18 mouse cellular contexts compared by ENCODE assay signal in genomic region chrX:84514650-84515366, GRCm38 (mm10).
DNase-seq lines count a peak whose midpoint lies in the region; ATAC-seq and TF ChIP-seq lines count a peak whose summit lies in the region.
"Had no signal": no experiment of that assay in that cellular context is flagged by ENCODE, and none has a peak within 500 bp of the region (broad histone marks: within the 10 kb centered on the region; RNA-seq: fewer than 3 reads in every experiment).

No protein-coding gene starts in this region.

- TF ChIP-seq EP300 in lung, postnatal 0 days (IDR thresholded peaks at IDR 0.05): peak; percentile 58

- no peak overlapping the region for H3K4me3 ChIP-seq in hindbrain, postnatal 0 days (ENCODE audit: low read length)
- no peak overlapping the region for H3K4me3 ChIP-seq in hindbrain, embryonic 10.5 days
- no peak overlapping the region for H3K4me3 ChIP-seq in forebrain, embryonic 14.5 days (ENCODE audit: low read depth, low read length)
- H3K4me3 ChIP-seq in lung, postnatal 0 days (ENCODE audit: low read depth, low read length): no peak overlapping the region
- no peak overlapping the region for H3K4me3 ChIP-seq in midbrain, embryonic 16.5 days (ENCODE audit: low read depth, low read length)
- H3K4me3 ChIP-seq: embryonic facial prominence, embryonic 13.5 days; intestine, embryonic 15.5 days; stomach, embryonic 15.5 days had no signal

- no peak overlapping the region for H3K9ac ChIP-seq in hindbrain, postnatal 0 days (replicated peaks; ENCODE audit: low read length)
- H3K9ac ChIP-seq in forebrain, embryonic 14.5 days (ENCODE audit: low read length): no peak overlapping the region
- no peak overlapping the region for H3K9ac ChIP-seq in lung, postnatal 0 days (replicated peaks; ENCODE audit: low read depth)
- H3K9ac ChIP-seq in midbrain, embryonic 16.5 days (ENCODE audit: low read depth, low read length): no peak overlapping the region
- H3K9ac ChIP-seq: embryonic facial prominence, embryonic 13.5 days; intestine, embryonic 15.5 days; liver, embryonic 14.5 days; stomach, embryonic 15.5 days had no signal

- no peak for TF ChIP-seq CTCF in hindbrain, postnatal 0 days (IDR thresholded peaks at IDR 0.05; ENCODE audit: low read depth)
- no peak for TF ChIP-seq CTCF in lung, postnatal 0 days (IDR thresholded peaks at IDR 0.05)

- H3K27ac ChIP-seq in hindbrain, postnatal 0 days: no peak overlapping the region
- H3K27ac ChIP-seq in hindbrain, embryonic 10.5 days: no peak overlapping the region
- H3K27ac ChIP-seq in forebrain, embryonic 14.5 days (ENCODE audit: low read depth, low read length): no peak overlapping the region
- H3K27ac ChIP-seq in lung, postnatal 0 days (ENCODE audit: low read length): no peak overlapping the region
- H3K27ac ChIP-seq in midbrain, embryonic 16.5 days (ENCODE audit: low read length): no peak overlapping the region
- H3K27ac ChIP-seq: embryonic facial prominence, embryonic 13.5 days; intestine, embryonic 15.5 days; liver, embryonic 14.5 days; stomach, embryonic 15.5 days had no signal

- no peak overlapping the region for H3K4me2 ChIP-seq in hindbrain, postnatal 0 days (ENCODE audit: low read depth, low read length)
- H3K4me2 ChIP-seq in forebrain, embryonic 14.5 days (ENCODE audit: low read length): no peak overlapping the region
- H3K4me2 ChIP-seq in lung, postnatal 0 days (replicated peaks; ENCODE audit: low read depth, low read length): no peak overlapping the region
- H3K4me2 ChIP-seq in midbrain, embryonic 16.5 days (ENCODE audit: low read length): no peak overlapping the region
- H3K4me2 ChIP-seq: embryonic facial prominence, embryonic 13.5 days; intestine, embryonic 15.5 days; stomach, embryonic 15.5 days had no signal

- no peaks in the 10 kb centered on the region for H3K36me3 ChIP-seq in hindbrain, postnatal 0 days (ENCODE audit: insufficient read depth, low read length)
- no peaks in the 10 kb centered on the region for H3K36me3 ChIP-seq in hindbrain, embryonic 10.5 days
- H3K36me3 ChIP-seq in forebrain, embryonic 14.5 days (ENCODE audit: control insufficient read depth, insufficient read depth, low read length): no peaks in the 10 kb centered on the region
- no peaks in the 10 kb centered on the region for H3K36me3 ChIP-seq in lung, postnatal 0 days (ENCODE audit: insufficient read depth, low read length)
- no peaks in the 10 kb centered on the region for H3K36me3 ChIP-seq in midbrain, embryonic 16.5 days (ENCODE audit: control insufficient read depth, insufficient read depth, low read length)
- H3K36me3 ChIP-seq: embryonic facial prominence, embryonic 13.5 days; G1E; intestine, embryonic 15.5 days; stomach, embryonic 15.5 days had no signal

- DNase-seq in hindbrain, postnatal 0 days (ENCODE audit: low spot score): peak; percentile 7
- DNase-seq in hindbrain, embryonic 10.5 days (ENCODE audit: low spot score): no peak
- peak; percentile 81 for DNase-seq in forebrain, embryonic 14.5 days (ENCODE audit: low spot score)
- peak; percentile 68 for DNase-seq in lung, postnatal 0 days (ENCODE audit: low spot score)
- DNase-seq in layer of hippocampus, postnatal 25 days (ENCODE audit: extremely low spot score in 1 of 2, low spot score in 1 of 2): no peak
- DNase-seq in cerebellum, adult 9-11 months: no peak
- no peak for DNase-seq in ovary, adult 18-20 months (ENCODE audit: low spot score)
- DNase-seq: B cell, adult 2 months; cerebellum, adult 8-10 months; heart, postnatal 36 days; kidney, postnatal 25 days; thymus, postnatal 36 days had no signal

- no peaks in the 10 kb centered on the region for H3K9me3 ChIP-seq in hindbrain, postnatal 0 days (ENCODE audit: low read length)
- no peaks in the 10 kb centered on the region for H3K9me3 ChIP-seq in hindbrain, embryonic 10.5 days
- no peaks in the 10 kb centered on the region for H3K9me3 ChIP-seq in forebrain, embryonic 14.5 days (replicated peaks; ENCODE audit: control insufficient read depth, low read length)
- H3K9me3 ChIP-seq in lung, postnatal 0 days (ENCODE audit: low read length): no peaks in the 10 kb centered on the region
- H3K9me3 ChIP-seq in midbrain, embryonic 16.5 days (replicated peaks; ENCODE audit: control insufficient read depth, low read length, poor library complexity, severe bottlenecking): no peaks in the 10 kb centered on the region
- H3K9me3 ChIP-seq: embryonic facial prominence, embryonic 13.5 days; G1E; intestine, embryonic 15.5 days; stomach, embryonic 15.5 days had no signal

- no peaks in the 10 kb centered on the region for H3K27me3 ChIP-seq in hindbrain, postnatal 0 days (ENCODE audit: insufficient read depth, low read length)
- no peaks in the 10 kb centered on the region for H3K27me3 ChIP-seq in hindbrain, embryonic 10.5 days (ENCODE audit: insufficient read depth, poor library complexity, severe bottlenecking)
- H3K27me3 ChIP-seq in forebrain, embryonic 14.5 days (replicated peaks; ENCODE audit: control insufficient read depth, insufficient read depth, low read length): no peaks in the 10 kb centered on the region
- H3K27me3 ChIP-seq in lung, postnatal 0 days (replicated peaks; ENCODE audit: insufficient read depth, low read length): no peaks in the 10 kb centered on the region
- H3K27me3 ChIP-seq in midbrain, embryonic 16.5 days (ENCODE audit: control insufficient read depth, insufficient read depth, low read depth, low read length): no peaks in the 10 kb centered on the region
- H3K27me3 ChIP-seq: embryonic facial prominence, embryonic 13.5 days; intestine, embryonic 15.5 days; stomach, embryonic 15.5 days had no signal

- WGBS in hindbrain, postnatal 0 days: 64% methylated on average over 3 of the region's 3 CpGs
- 84% methylated on average over 3 of the region's 3 CpGs for WGBS in hindbrain, embryonic 10.5 days
- 41% methylated on average over 3 of the region's 3 CpGs for WGBS in forebrain, embryonic 14.5 days
- 30% methylated on average over 3 of the region's 3 CpGs for WGBS in lung, postnatal 0 days
- 33% methylated on average over 3 of the region's 3 CpGs for WGBS in midbrain, embryonic 16.5 days

- ATAC-seq in hindbrain, postnatal 0 days: no peak
- ATAC-seq in forebrain, embryonic 14.5 days: peak; percentile 94
- ATAC-seq in lung, postnatal 0 days: peak; percentile 83
- ATAC-seq in midbrain, embryonic 16.5 days: 0 out of 2 replicates have a peak, but pooled peaks have one; percentile 25
- ATAC-seq: intestine, embryonic 15.5 days had no signal

- no peaks in the 10 kb centered on the region for H3K4me1 ChIP-seq in hindbrain, postnatal 0 days (ENCODE audit: insufficient read depth, low read length)
- no peaks in the 10 kb centered on the region for H3K4me1 ChIP-seq in hindbrain, embryonic 10.5 days (replicated peaks)
- H3K4me1 ChIP-seq in forebrain, embryonic 14.5 days (ENCODE audit: control insufficient read depth, insufficient read depth, low read length): no peaks in the 10 kb centered on the region
- H3K4me1 ChIP-seq in lung, postnatal 0 days (ENCODE audit: insufficient read depth, low read depth, low read length): no peaks in the 10 kb centered on the region
- H3K4me1 ChIP-seq in midbrain, embryonic 16.5 days (ENCODE audit: control insufficient read depth, insufficient read depth, low read length): no peaks in the 10 kb centered on the region
- H3K4me1 ChIP-seq: embryonic facial prominence, embryonic 13.5 days; intestine, embryonic 15.5 days; stomach, embryonic 15.5 days had no signal

Comparison
In these comparisons a context has a peak if more than half of its experiments do, and no peak if none do; other contexts are left out.
1. DNase-seq: peak in hindbrain, postnatal 0 days (single experiment), forebrain, embryonic 14.5 days (single experiment) and lung, postnatal 0 days (single experiment); none in hindbrain, embryonic 10.5 days (single experiment), layer of hippocampus, postnatal 25 days (0 of 2), cerebellum, adult 9-11 months (single experiment) and ovary, adult 18-20 months (single experiment).